Mouse (Mus musculus) layer of hippocampus, adult 2 months (tissue): ENCODE measurements at regions not wholly inside any gene's neighbourhood (a gene's known extent, or its start where the extent isn't known, plus 50 kb on each side); places are given as distances from the start of the nearest gene placed in this dataset.

Experiments used
- DNase-seq, 2 experiments: peaks; one replicate each; pipeline ENCODE4 v3.0.0; 2022; ENCODE audit warnings: low spot score in 2 of 2
- H3K27ac ChIP-seq: fragments of 200-600 bp; 2 replicates; pipeline ENCODE4 v1.8.1; 2022
- H3K4me3 ChIP-seq: fragments of 200-600 bp; 2 replicates; pipeline ENCODE4 v1.8.1; 2022; ENCODE audit warnings: mild to moderate bottlenecking
- CTCF ChIP-seq: fragments of 200-600 bp; conservative IDR thresholded peaks from 2 replicates; pipeline ENCODE4 v1.8.1; 2022; ENCODE audit warnings: antibody characterized with exemption, mild to moderate bottlenecking, moderate library complexity

DNA sequence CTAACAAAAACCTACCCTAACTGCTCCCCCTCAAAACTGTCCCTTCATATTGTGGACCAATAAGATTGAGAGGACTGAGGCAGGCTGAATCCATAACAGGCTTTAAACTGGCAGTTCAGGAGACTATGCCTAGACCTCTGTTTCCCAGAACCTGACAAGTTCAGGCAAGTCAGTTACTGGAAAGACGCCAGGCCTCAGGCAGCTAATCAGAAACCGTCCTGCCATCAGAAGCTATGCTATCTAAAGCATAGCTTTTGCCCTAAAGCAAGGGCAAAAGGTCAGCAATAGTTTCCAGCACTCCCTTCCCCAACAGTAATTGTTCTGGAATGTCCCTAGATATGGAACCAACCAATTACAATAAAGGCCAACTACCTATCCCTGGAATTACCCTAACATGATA is 273.0 kb downstream of the Bche start:
- no peak overlapping the region for H3K4me3 ChIP-seq
- no peak for TF ChIP-seq CTCF
- no peak overlapping the region for H3K27ac ChIP-seq
- DNase-seq, result no peak

DNA sequence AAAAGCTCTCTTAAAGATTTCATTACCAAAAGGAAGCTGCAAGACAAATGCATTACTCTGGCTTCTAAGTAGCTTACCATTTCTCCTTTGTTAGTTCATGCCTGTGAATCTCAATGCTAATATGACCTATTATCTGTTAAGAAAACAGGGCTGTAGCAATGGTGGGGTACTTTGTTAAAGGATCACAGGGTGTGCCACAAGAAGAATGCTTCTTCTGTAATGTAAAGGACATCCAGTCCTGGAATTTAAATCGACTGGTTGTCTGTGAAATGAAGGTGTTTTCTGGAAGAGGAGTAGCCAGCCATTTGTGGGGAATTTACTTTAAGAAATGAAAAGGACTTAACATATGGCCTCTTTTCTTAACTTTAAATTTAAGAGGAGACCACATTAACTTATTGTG is 273.9 kb downstream of the Bche start:
- Histone ChIP-seq H3K27ac (no peak overlapping the region), H3K4me3 (no peak overlapping the region)
- TF ChIP-seq CTCF, result no peak
- no peak for DNase-seq

GRCm38 (mm10) chr3:73409929-73410522 is 298.2 kb downstream of the Bche start:
- peak; percentile 31 to 73 for DNase-seq
- no peak for TF ChIP-seq CTCF
- Histone ChIP-seq H3K4me3 (no peak overlapping the region), H3K27ac (peak overlapping the region; percentile 90)

DNA sequence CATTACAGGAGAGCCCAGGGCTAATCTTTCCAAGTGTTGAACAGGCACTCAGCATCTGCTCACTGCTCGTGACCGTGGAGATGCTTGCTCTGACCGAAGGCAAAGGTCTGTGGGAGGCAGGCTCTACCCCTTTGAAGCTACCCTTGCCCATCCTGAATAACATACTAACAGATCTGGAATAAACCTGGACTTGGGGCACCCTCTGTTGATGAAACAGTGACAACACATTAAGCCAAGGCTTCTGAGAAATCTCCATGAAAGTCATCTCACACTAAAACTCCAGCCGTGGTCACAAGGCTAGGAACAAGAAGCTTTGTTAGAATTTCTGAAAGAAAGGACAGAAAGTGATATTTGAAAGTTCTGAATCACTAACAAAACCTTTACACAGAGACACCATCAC is 306.8 kb downstream of the Bche start:
- no peak overlapping the region for H3K4me3 ChIP-seq
- no peak overlapping the region for H3K27ac ChIP-seq
- DNase-seq, result peak; percentile 42 to 51
- TF ChIP-seq CTCF, result peak; percentile 76

DNA sequence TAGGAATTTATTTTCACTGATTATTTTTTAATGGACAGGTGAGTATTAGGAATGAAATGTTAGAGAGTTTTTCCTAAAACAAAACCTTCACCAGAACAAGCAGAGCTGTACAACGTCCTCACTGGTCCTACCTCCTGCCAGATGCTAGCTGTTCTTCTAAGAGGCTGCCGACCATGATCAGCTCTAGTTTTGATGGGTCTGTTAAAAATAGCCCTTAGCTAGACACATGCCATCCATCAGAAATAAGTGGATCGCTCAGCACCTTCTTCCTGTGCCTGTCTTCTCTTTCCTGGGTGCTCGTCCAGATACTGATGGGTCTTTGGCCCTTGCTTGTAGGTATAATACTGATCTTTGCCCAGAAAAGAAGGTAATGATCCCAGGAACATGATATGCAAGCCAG is 312.4 kb downstream of the Bche start:
- no peak for DNase-seq
- H3K27ac ChIP-seq, result 0 out of 2 replicates have a peak overlapping the region, but pooled peaks have one; percentile 19
- TF ChIP-seq CTCF, result no peak

DNA sequence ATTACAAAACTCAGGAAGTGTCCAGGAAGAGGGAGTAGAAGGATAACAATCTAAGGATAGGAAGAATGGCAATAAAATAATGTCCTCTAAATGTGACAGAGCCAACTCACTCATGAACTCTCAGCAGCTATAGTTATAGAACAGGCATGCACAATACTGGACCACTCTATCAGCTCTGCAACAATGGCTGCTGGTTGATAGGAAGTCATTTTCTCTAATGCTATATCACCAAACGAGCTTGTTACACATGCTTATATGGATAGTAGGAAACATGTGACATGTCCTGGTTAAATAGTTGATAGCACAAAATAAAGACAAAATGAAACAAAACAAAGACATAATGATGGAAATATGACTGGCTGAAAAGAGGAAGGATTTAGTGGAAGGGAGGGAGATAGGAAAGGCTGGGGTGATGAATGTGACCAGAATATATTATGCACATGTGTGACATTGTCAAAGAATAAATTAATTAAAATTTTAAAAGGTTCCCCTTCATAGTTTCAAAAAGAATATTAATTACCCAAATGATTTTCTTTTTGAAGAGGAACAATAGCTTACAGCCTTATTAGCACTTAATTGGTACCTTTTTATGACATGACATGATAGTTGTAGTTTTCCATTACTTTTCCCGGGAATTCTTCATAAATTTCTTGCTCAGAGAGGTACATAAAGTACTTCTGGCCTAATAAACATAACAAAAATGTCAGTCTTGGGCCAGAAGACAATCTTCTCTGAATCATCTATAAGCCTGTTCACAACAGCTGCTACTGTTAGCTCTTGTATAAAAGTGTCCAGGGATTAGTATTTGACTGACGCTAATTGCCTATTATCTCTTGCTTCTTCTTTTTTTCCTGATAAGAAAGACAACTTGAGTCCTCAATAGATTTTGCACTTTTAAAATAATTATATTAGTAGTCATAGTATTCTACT is 318.2 kb downstream of the Bche start:
- DNase-seq, result no peak
- no peak for TF ChIP-seq CTCF
- Histone ChIP-seq H3K4me3 (no peak overlapping the region), H3K27ac (no peak overlapping the region)

More for the DNA sequence above, 312.4 kb downstream of the Bche start:
- H3K4me3 ChIP-seq, result no peak overlapping the region

DNA sequence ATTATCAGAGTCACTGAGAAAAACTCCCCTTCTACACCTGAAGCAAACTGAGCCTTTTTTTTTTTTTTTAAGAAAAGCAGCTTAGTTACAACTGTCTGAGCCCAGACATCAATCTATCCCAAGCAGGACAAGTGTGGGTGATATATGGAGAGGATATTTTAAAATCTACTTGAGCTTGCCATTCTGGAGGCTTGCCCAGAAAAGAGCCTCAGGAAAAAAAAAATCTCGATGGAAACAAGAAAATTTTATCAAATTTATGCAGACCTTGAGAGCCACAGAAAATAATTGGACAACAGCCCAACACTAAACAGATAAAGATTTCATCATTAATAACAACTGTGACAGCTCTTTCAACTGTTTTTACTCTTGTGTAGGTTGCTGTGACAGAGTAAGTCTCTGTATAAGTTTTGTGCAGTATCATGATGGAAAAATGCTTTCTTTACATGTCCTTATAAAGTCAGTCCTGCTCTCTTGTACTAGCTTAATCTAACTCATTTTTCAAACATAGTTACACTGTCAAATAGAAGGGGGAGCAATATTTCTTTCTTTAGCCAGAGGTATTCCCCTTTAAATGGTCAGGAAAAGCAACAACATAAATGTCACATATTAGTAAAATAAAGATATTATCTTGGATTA is 297.4 kb upstream of the Slitrk3 start:
- DNase-seq, result no peak

GRCm38 (mm10) chr3:73343199-73343598 is 285.6 kb upstream of the Slitrk3 start:
- H3K4me3 ChIP-seq, result no peak overlapping the region
- TF ChIP-seq CTCF, result no peak
- DNase-seq, result peak; percentile 73 to 78
- peak overlapping the region; percentile 82 for H3K27ac ChIP-seq

More for the DNA sequence above, 297.4 kb upstream of the Slitrk3 start:
- Histone ChIP-seq H3K27ac (no peak overlapping the region), H3K4me3 (no peak overlapping the region)
- no peak for TF ChIP-seq CTCF

DNA sequence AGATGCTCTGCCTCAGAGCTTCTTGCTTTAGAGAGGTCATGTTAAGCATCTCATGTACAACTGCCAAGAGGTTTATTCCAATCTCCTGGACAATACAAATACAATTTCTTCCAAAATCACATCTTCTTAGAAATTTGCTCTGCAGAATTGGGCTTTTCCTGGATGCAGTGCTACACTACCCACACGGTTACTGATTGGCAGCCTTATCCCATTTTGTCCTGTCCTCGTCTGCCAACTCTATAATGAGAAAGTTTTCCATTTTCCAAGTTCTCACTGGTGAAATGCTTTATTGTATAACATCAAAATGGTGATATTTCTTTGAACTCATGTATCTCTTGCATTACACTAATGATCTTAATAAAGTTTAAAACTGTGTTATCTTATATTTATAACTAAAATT is 282.1 kb upstream of the Slitrk3 start:
- Histone ChIP-seq H3K4me3 (no peak overlapping the region), H3K27ac (peak overlapping the region; percentile 8; the same call in 1 of the 2 replicates)
- no peak for TF ChIP-seq CTCF
- no peak for DNase-seq

GRCm38 (mm10) chr3:73323214-73323613 is 265.6 kb upstream of the Slitrk3 start:
- DNase-seq, result no peak
- no peak for TF ChIP-seq CTCF
- peak overlapping the region; percentile 64 for H3K27ac ChIP-seq
- no peak overlapping the region for H3K4me3 ChIP-seq
